Mouse (Mus musculus): Measurements from ENCODE around the gene Gm49353. TPM values are rescaled to one million over a fixed set of nuclear protein-coding genes. Genes with fewer than 3 reads are reported as not detected.

Gene Gm49353
- total and polyA plus RNA-seq, 3 experiments, result not detected

DNA sequence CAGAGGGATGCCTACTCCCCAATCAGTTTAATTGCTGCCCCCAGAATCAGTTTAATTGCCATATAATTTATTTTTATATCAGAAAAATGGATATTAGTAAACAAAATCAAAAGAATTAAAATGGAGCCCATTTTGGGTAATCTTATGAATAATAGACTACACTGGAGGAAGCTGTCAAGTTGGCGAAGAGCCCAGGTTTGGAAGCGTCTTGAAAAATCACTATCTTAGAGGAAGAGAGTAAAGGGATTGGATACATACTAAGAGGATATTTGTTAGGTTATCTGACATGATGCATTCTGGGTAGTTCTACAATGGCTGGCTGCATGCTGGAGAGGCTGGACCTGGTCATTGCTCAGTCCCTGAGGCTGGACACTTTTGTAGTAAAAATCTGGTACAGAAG is 32.5 kb downstream of the Gm49353 start:
- Histone ChIP-seq H3K36me3 (replicated peaks in 1 of 2; ENCODE audit: control insufficient read depth in 1 of 2, insufficient read depth in 1 of 2, low read length in 1 of 2) (no peaks in the 10 kb centered on the region), H3K4me2 (ENCODE audit: insufficient read depth, low read depth, poor library complexity, severe bottlenecking) (no peak overlapping the region), H3K79me2 (replicated peaks; ENCODE audit: control insufficient read depth, extremely low read depth, insufficient read depth, poor library complexity, severe bottlenecking) (no peaks in the 10 kb centered on the region), H3K27ac (ENCODE audit: insufficient read depth, low read depth) (no peak overlapping the region), H3K4me1 (ENCODE audit: control insufficient read depth in 1 of 2, insufficient read depth in 2 of 2) (peaks cover 0 to 2% of the 10 kb centered on the region in 2 experiments; a peak in 1 of 4 replicates), H3K4me3 (replicated peaks in 1 of 3; ENCODE audit: low read depth in 2 of 3, low read length in 2 of 3, poor library complexity in 1 of 3) (no peak overlapping the region), H3K9ac (ENCODE audit: insufficient read depth, low read depth) (no peak overlapping the region), H3K9me3 (replicated peaks; ENCODE audit: low read length) (no peaks in the 10 kb centered on the region), H3K27me3 (replicated peaks) (no peaks in the 10 kb centered on the region)
- DNase-seq (ENCODE audit: extremely low read depth), result no peak
- TF ChIP-seq MAZ (IDR thresholded peaks at IDR 0.05; ENCODE audit: low read depth, low read length), result no peak
- no peak for TF ChIP-seq MAFK (IDR thresholded peaks at IDR 0.05; ENCODE audit: insufficient replicate concordance, low read length)
- no peak for TF ChIP-seq POLR2A (IDR thresholded peaks at IDR 0.05; ENCODE audit: low read depth, low read length)
- no peak for TF ChIP-seq PAX5 (IDR thresholded peaks at IDR 0.05; ENCODE audit: low read length)
- no peak for TF ChIP-seq USF1 (IDR thresholded peaks at IDR 0.05; ENCODE audit: low read depth, low read length)
- no peak for TF ChIP-seq TBP (conservative IDR thresholded peaks at IDR 0.05; ENCODE audit: low read depth, low read length)
- no peak for TF ChIP-seq CHD1 (IDR thresholded peaks at IDR 0.05; ENCODE audit: low read depth, low read length)
- no peak for TF ChIP-seq MEF2A (IDR thresholded peaks at IDR 0.05; ENCODE audit: borderline replicate concordance, low read depth, low read length)
- dilution Hi-C loops (cut with MboI; ENCODE audit: extremely low pct_ligation_motif_present, extremely low pct_unique_long_range_greater_than_20kb, low sequenced_read_pairs) (no loop called here), in situ Hi-C loops (cut with MboI; ENCODE audit: low pct_ligation_motif_present, low pct_unique_long_range_greater_than_20kb, low sequenced_read_pairs) (no loop called here)

Other genes starting within 250 kb of the Gm49353 start
- gene 2310057J18Rik, start 212.7 kb upstream of the Gm49353 start, total RNA-seq (2012; rRNA removed), result not detected in 2 replicates
- not detected in 2 replicates for gene 2310057J18Rik, start 212.7 kb upstream of the Gm49353 start, total RNA-seq (2014; rRNA removed)
- gene 2310057J18Rik, start 212.7 kb upstream of the Gm49353 start, polyA plus RNA-seq (2012; ENCODE audit: insufficient read length, low read depth), result not detected in 2 replicates
- not detected in 2 replicates for gene Soga3, start 55.1 kb upstream of the Gm49353 start, total RNA-seq (2012; rRNA removed)
- not detected in 2 replicates for gene Soga3, start 55.1 kb upstream of the Gm49353 start, total RNA-seq (2014; rRNA removed)
- gene Soga3, start 55.1 kb upstream of the Gm49353 start, polyA plus RNA-seq (2012; ENCODE audit: insufficient read length, low read depth), result not detected in 2 replicates
- gene 9330159F19Rik, start 12.7 kb downstream of the Gm49353 start, total RNA-seq (2012; rRNA removed), result 0.04 TPM in 1 of 2 replicates, not detected in the other
- gene 9330159F19Rik, start 12.7 kb downstream of the Gm49353 start, total RNA-seq (2014; rRNA removed), result 0.07 TPM in 1 of 2 replicates, not detected in the other
- gene 9330159F19Rik, start 12.7 kb downstream of the Gm49353 start, polyA plus RNA-seq (2012; ENCODE audit: insufficient read length, low read depth), result not detected in 2 replicates
- gene Echdc1, start 114.2 kb downstream of the Gm49353 start, total RNA-seq (2012; rRNA removed), result 19.3 and 20.4 TPM in 2 replicates
- gene Echdc1, start 114.2 kb downstream of the Gm49353 start, total RNA-seq (2014; rRNA removed), result 60.4 and 60.5 TPM in 2 replicates
- 39.0 and 49.0 TPM in 2 replicates for gene Echdc1, start 114.2 kb downstream of the Gm49353 start, polyA plus RNA-seq (2012; ENCODE audit: insufficient read length, low read depth)
- gene Rnf146, start 163.5 kb downstream of the Gm49353 start, total RNA-seq (2012; rRNA removed), result 20.8 and 22.5 TPM in 2 replicates
- gene Rnf146, start 163.5 kb downstream of the Gm49353 start, total RNA-seq (2014; rRNA removed), result 29.7 and 32.1 TPM in 2 replicates
- 24.5 and 32.1 TPM in 2 replicates for gene Rnf146, start 163.5 kb downstream of the Gm49353 start, polyA plus RNA-seq (2012; ENCODE audit: insufficient read length, low read depth)

Data from CH12.LX (cell line).